Mouse (Mus musculus) neural tube, embryonic 14.5 days (tissue): ENCODE data around the gene Cyp26b1. TPM values are rescaled to one million over a fixed set of nuclear protein-coding genes. Genes with fewer than 3 reads are reported as not detected.
A peak's percentile ranks its signal among the peaks of the same experiment; 100 is the strongest.

Experiments used
- ATAC-seq: fragments of 200-750 bp; cut with Nextera tagmentation; 2 replicates; pipeline ENCODE4 v1.8.0; 2017; ENCODE audit warnings: low read depth, mild to moderate bottlenecking, moderate TSS enrichment, moderate library complexity
- H3K27ac ChIP-seq: fragments of 300-500 bp; sonication (generic); 2 replicates; pipeline ENCODE4 v1.5.1; 2014; ENCODE audit warnings: low read depth, mild to moderate bottlenecking, control low read depth, low read length, moderate library complexity, mixed read lengths
- H3K27me3 ChIP-seq: fragments of 300-500 bp; sonication (generic); 2 replicates; pipeline ENCODE4 v1.6.1; 2014; ENCODE audit warnings: low read length; ENCODE audit not compliant: control insufficient read depth, insufficient read depth
- H3K36me3 ChIP-seq: fragments of 300-500 bp; sonication (generic); 2 replicates; pipeline ENCODE4 v1.6.1; 2014; ENCODE audit warnings: low read length, mixed read lengths; ENCODE audit not compliant: control insufficient read depth, insufficient read depth
- H3K4me1 ChIP-seq: fragments of 300-500 bp; sonication (generic); 2 replicates; pipeline ENCODE4 v1.6.1; 2014; ENCODE audit warnings: low read length; ENCODE audit not compliant: control insufficient read depth, insufficient read depth
- H3K4me2 ChIP-seq: fragments of 300-500 bp; sonication (generic); 2 replicates; pipeline ENCODE4 v1.6.1; 2014; ENCODE audit warnings: mild to moderate bottlenecking, low read depth, low read length, control low read depth
- H3K4me3 ChIP-seq: fragments of 300-500 bp; sonication (generic); 2 replicates; pipeline ENCODE4 v1.5.1; 2014; ENCODE audit warnings: low read depth, low read length, control low read depth, mixed read lengths
- H3K9ac ChIP-seq: fragments of 300-500 bp; sonication (generic); replicated peaks from 2 replicates; pipeline ENCODE4 v1.6.1; 2014; ENCODE audit warnings: low read depth, mild to moderate bottlenecking, control low read depth, low read length, mixed read lengths
- H3K9me3 ChIP-seq: fragments of 300-500 bp; sonication (generic); 2 replicates; pipeline ENCODE4 v1.6.1; 2016; ENCODE audit warnings: low read length; ENCODE audit not compliant: control insufficient read depth
- WGBS: fragments of 180-500 bp; shearing (Covaris S2); extraction: QIAGEN DNeasy Blood & Tissue Kit; methylation state at CpG from one replicate; pipeline ENCODE4 v1.1.7; 2014; 5-methylcytosine and 5-hydroxymethylcytosine counted together
- polyA plus RNA-seq: library from polyadenylated mRNA; unstranded; fragments of >200 nt; fragmentation: Nextera tagmentation; extraction: Ambion mirVana; gene quantifications from 2 replicates; pipeline ENCODE4 v1.2.1, GENCODE M21; 2014

Cyp26b1 gene
- polyA plus RNA-seq, 1 experiment from 2014 or later = 11.8 TPM

DNA sequence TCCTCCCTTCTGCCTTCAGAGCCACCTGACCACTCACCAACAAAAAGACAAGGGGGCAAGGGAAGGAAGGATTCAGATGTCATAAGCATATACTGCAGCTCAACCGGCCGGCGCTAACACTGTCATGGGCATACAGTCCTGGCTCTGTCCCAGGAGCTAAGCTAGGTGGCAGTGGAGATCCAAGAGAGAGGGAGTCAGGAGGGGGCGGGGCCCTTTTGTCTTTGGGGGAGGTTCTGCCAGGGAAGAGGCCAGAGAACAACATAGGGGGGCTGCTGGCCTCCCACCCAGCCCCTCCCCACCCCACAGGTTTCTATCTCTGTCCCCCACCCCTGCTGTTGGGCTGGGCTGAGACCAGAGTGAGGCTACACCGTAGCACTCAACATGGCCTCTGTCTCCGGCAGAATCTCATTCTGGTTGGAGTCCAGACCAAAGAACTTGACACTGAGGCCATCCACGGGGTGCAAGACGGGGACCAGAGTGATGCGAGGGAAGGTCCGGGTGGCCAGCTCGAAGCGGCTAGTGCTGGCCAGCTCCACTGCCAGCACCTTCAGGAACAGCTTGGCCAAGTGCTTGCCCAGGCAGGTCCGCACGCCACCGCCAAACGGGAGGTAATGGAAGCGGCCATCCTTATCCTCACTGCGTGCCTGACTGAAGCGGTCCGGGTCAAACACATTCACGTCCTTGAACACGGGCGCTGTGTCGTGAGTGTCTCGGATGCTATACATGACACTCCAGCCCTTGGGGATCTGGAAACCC lies 19.6 kb downstream of the Cyp26b1 start:
- WGBS = 30% methylated on average over 25 of the region's 25 CpGs
- no peak overlapping the region for H3K4me3 ChIP-seq

DNA sequence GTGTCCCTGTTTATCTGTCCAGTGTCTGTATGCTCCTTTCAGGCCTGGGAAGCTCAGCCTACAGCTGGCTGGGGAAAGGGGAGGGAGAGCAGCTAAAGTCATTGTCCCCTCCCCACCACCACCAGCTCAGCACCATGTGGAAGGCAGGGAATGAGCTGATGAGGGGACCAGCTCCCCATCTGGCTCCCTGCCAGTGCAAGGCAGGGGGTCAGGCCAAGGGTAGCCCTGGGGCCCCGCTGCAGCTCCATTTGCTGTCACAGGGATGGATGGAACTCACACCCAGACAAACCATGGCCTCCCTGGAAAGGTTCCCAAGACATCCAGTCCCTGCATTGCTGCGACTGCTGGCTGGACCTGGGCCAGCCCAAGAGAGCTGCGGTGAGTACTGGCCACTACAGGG lies 23.7 kb downstream of the Cyp26b1 start:
- ATAC-seq = no peak
- H3K4me1 ChIP-seq = 0 out of 2 replicates have a peak, but pooled peaks cover 2% of the 10 kb centered on the region
- 35% methylated on average over 3 of the region's 3 CpGs for WGBS
- H3K9ac ChIP-seq = no peak overlapping the region
- H3K27me3 ChIP-seq = peaks cover 3% of the 10 kb centered on the region
- H3K4me2 ChIP-seq = no peak overlapping the region
- no peaks in the 10 kb centered on the region for H3K36me3 ChIP-seq
- no peaks in the 10 kb centered on the region for H3K9me3 ChIP-seq
- no peak overlapping the region for H3K4me3 ChIP-seq
- no peak overlapping the region for H3K27ac ChIP-seq

More for the DNA sequence above, 19.6 kb downstream of the Cyp26b1 start:
- peak; percentile 70 for ATAC-seq
- H3K9me3 ChIP-seq = no peaks in the 10 kb centered on the region
- no peak overlapping the region for H3K9ac ChIP-seq
- H3K36me3 ChIP-seq = no peaks in the 10 kb centered on the region
- H3K4me1 ChIP-seq = 0 out of 2 replicates have a peak, but pooled peaks cover 2% of the 10 kb centered on the region
- peak overlapping the region; percentile 29; the same call in 1 of the 2 replicates for H3K4me2 ChIP-seq
- H3K27ac ChIP-seq = no peak overlapping the region
- H3K27me3 ChIP-seq = peaks cover 3% of the 10 kb centered on the region

GRCm38 (mm10) chr6:84569590-84569989 lies 24.1 kb downstream of the Cyp26b1 start:
- ATAC-seq = no peak
- Histone ChIP-seq H3K9ac (no peak overlapping the region), H3K27ac (no peak overlapping the region), H3K9me3 (no peaks in the 10 kb centered on the region), H3K36me3 (no peaks in the 10 kb centered on the region), H3K27me3 (peaks cover 3% of the 10 kb centered on the region), H3K4me3 (no peak overlapping the region), H3K4me1 (0 out of 2 replicates have a peak, but pooled peaks cover 2% of the 10 kb centered on the region), H3K4me2 (no peak overlapping the region)

DNA sequence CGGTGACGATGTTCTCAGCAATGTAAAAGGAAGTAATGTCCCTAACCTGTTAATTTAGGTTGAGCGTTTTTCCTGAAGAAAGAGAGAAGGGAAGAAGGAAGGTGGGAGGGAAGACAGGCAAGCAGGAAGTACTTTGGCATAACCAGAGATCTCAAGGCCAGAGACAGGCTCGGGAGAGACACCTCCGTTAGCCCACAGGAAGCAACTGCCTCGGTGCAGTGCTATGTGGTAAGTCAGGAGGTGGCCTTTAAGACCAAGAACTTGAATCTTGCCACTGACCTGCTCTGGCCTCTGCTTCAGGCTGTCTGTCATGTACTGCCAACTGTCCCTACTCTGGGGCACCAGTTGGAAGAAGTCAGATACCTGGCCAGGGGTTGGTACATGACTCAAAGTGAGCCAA lies 24.8 kb downstream of the Cyp26b1 start:
- Histone ChIP-seq H3K4me2 (no peak overlapping the region), H3K27ac (no peak overlapping the region), H3K4me1 (0 out of 2 replicates have a peak, but pooled peaks cover 1% of the 10 kb centered on the region), H3K9me3 (no peaks in the 10 kb centered on the region), H3K9ac (no peak overlapping the region), H3K4me3 (no peak overlapping the region), H3K27me3 (peaks cover 3% of the 10 kb centered on the region), H3K36me3 (no peaks in the 10 kb centered on the region)
- 85% methylated on average over 6 of the region's 6 CpGs for WGBS
- ATAC-seq = no peak

DNA sequence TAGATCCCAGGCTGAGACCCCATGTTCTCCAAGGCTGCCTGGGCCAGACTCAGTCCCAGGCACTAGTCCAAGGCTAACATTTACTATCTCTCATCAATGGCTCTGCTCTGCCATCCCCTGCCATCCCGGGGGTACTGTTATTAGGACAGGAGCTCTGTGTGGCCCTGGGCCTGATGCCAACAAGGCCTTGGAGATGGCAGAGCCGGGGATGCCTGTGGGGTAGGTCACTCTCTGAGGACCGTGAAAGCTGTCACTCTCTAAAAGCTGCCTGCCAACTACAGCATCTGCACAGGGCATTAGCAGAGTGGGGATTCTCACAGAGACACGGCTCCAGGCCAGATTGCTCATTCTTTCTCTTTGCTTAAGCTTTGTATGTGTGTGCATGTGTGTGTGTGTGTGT lies 26.0 kb downstream of the Cyp26b1 start:
- Histone ChIP-seq H3K27ac (no peak overlapping the region), H3K4me3 (no peak overlapping the region), H3K4me1 (no peaks in the 10 kb centered on the region), H3K27me3 (no peaks in the 10 kb centered on the region; the same call in 1 of the 2 replicates), H3K9ac (no peak overlapping the region), H3K36me3 (no peaks in the 10 kb centered on the region), H3K4me2 (no peak overlapping the region), H3K9me3 (no peaks in the 10 kb centered on the region)
- ATAC-seq = peak; percentile 67
- WGBS = 51% methylated on average over 4 of the region's 4 CpGs

- Histone ChIP-seq H3K9ac (no peak overlapping the region), H3K4me3 (no peak overlapping the region), H3K27me3 (no peaks in the 10 kb centered on the region; the same call in 1 of the 2 replicates), H3K27ac (no peak overlapping the region), H3K4me2 (no peak overlapping the region), H3K4me1 (no peaks in the 10 kb centered on the region), H3K36me3 (no peaks in the 10 kb centered on the region), H3K9me3 (no peaks in the 10 kb centered on the region)
- WGBS = 67% methylated on average over 2 of the region's 2 CpGs
- no peak for ATAC-seq
Measured at GRCm38 (mm10) chr6:84566825-84567224, 26.9 kb downstream of the Cyp26b1 start.

DNA sequence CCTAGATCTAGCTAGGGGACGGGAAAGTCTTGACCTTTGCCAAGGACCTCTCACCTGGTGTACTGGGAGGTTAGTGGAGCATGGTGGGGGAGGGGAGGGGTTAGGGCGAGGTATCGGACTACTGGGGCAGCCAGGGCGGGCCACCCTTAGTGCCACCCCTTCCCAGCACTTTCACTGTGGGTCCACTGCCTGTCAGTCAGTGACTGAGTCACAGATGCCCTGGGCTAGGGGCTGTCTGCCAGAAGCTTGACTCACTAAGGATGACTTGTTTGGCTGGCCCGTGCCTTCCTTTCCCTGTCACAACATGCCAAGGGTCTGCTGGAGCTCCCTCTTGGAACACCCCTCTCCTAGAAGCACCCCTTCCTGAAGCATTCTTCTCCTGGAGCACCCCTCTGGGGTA lies 28.5 kb downstream of the Cyp26b1 start:
- no peak for ATAC-seq

GRCm38 (mm10) chr6:84562948-84563347 lies 30.8 kb downstream of the Cyp26b1 start:
- no peaks in the 10 kb centered on the region for H3K36me3 ChIP-seq
- no peak for ATAC-seq
- no peak overlapping the region for H3K9ac ChIP-seq
- H3K4me3 ChIP-seq = no peak overlapping the region
- H3K4me1 ChIP-seq = no peaks in the 10 kb centered on the region
- H3K27me3 ChIP-seq = no peaks in the 10 kb centered on the region
- no peaks in the 10 kb centered on the region for H3K9me3 ChIP-seq
- WGBS = 81% methylated on average over 4 of the region's 4 CpGs
- no peak overlapping the region for H3K4me2 ChIP-seq
- H3K27ac ChIP-seq = no peak overlapping the region

More for the DNA sequence above, 28.5 kb downstream of the Cyp26b1 start:
- Histone ChIP-seq H3K27ac (no peak overlapping the region), H3K9me3 (no peaks in the 10 kb centered on the region), H3K4me1 (no peaks in the 10 kb centered on the region), H3K9ac (no peak overlapping the region), H3K4me2 (no peak overlapping the region), H3K36me3 (no peaks in the 10 kb centered on the region), H3K4me3 (no peak overlapping the region), H3K27me3 (no peaks in the 10 kb centered on the region)
- WGBS = 91% methylated on average over 5 of the region's 5 CpGs

DNA sequence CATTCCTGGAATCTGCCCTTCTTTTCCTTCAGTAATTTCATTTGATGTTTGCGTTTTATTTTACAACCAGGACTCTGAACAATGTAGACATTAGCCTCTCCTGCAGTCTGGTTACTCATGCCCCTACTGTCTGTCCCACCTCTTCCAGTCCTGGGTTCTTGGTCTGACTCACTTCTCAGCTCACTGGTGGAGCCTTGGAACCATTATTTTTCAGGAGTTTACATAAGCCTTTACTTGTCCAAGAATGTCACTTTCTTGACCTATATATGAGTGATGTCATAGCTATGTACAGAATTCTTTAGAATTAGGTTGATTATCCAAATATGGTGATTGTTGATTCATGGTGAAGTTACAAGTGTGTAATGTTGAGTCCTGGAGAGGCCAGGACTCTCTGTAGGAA lies 32.5 kb downstream of the Cyp26b1 start:
- Histone ChIP-seq H3K4me3 (no peak overlapping the region), H3K27ac (no peak overlapping the region), H3K27me3 (no peaks in the 10 kb centered on the region), H3K9ac (no peak overlapping the region), H3K36me3 (no peaks in the 10 kb centered on the region), H3K9me3 (no peaks in the 10 kb centered on the region), H3K4me2 (no peak overlapping the region), H3K4me1 (no peaks in the 10 kb centered on the region)
- no peak for ATAC-seq
- WGBS = 90% methylated on average over 1 of the region's 1 CpGs
